Mouse (Mus musculus): ENCODE measurements around the gene Mmrn2. TPM values are rescaled to one million over a fixed set of nuclear protein-coding genes. Genes with fewer than 3 reads are reported as not detected.
"Not testable (repeated sequence)": the region's sequence is repeated elsewhere in the genome, so short reads cannot be mapped to it uniquely, and the experiment has no call there.

The Mmrn2 gene
- total and polyA plus RNA-seq, 2 experiments from 2014 or later, result 2.6 to 8.1 TPM

- no peaks in the 10 kb centered on the region for H3K9me3 ChIP-seq (ENCODE audit: low read length)
- WGBS, result 95% methylated on average over 6 of the region's 6 CpGs
- no peak overlapping the region for H3K27ac ChIP-seq
- 0 out of 2 replicates have a peak, but pooled peaks cover 3% of the 10 kb centered on the region for H3K36me3 ChIP-seq (ENCODE audit: insufficient read depth, low read length)
- no peaks in the 10 kb centered on the region for H3K4me1 ChIP-seq (ENCODE audit: insufficient read depth, low read length)
- H3K27me3 ChIP-seq (ENCODE audit: insufficient read depth, low read length), result no peaks in the 10 kb centered on the region
- H3K4me2 ChIP-seq (ENCODE audit: low read depth, low read length), result no peak overlapping the region
- DNase-seq (ENCODE audit: low spot score) (no peak), ATAC-seq (no peak)
- no peak overlapping the region for H3K4me3 ChIP-seq (ENCODE audit: low read length)
- no peak overlapping the region for H3K9ac ChIP-seq (replicated peaks; ENCODE audit: low read length)
- TF ChIP-seq CTCF (IDR thresholded peaks at IDR 0.05; ENCODE audit: low read depth), result no peak
Measured at GRCm38 (mm10) chr14:34399301-34399700, 24.0 kb downstream of the Mmrn2 start.

GRCm38 (mm10) chr14:34400021-34400420, 24.8 kb downstream of the Mmrn2 start:
- no peak overlapping the region for H3K4me3 ChIP-seq (ENCODE audit: low read length)
- H3K9me3 ChIP-seq (ENCODE audit: low read length), result no peaks in the 10 kb centered on the region
- H3K36me3 ChIP-seq (ENCODE audit: insufficient read depth, low read length), result 0 out of 2 replicates have a peak, but pooled peaks cover 3% of the 10 kb centered on the region
- 89% methylated on average over 3 of the region's 3 CpGs for WGBS
- no peak for TF ChIP-seq CTCF (IDR thresholded peaks at IDR 0.05; ENCODE audit: low read depth)
- no peaks in the 10 kb centered on the region for H3K27me3 ChIP-seq (ENCODE audit: insufficient read depth, low read length)
- no peak overlapping the region for H3K27ac ChIP-seq
- H3K4me2 ChIP-seq (ENCODE audit: low read depth, low read length), result no peak overlapping the region
- DNase-seq (ENCODE audit: low spot score) (no peak), ATAC-seq (no peak)
- no peaks in the 10 kb centered on the region for H3K4me1 ChIP-seq (ENCODE audit: insufficient read depth, low read length)
- no peak overlapping the region for H3K9ac ChIP-seq (replicated peaks; ENCODE audit: low read length)

- Histone ChIP-seq H3K36me3 (ENCODE audit: insufficient read depth, low read length) (0 out of 2 replicates have a peak, but pooled peaks cover 3% of the 10 kb centered on the region), H3K4me3 (ENCODE audit: low read length) (no peak overlapping the region), H3K27ac (no peak overlapping the region), H3K4me1 (ENCODE audit: insufficient read depth, low read length) (no peaks in the 10 kb centered on the region), H3K9me3 (ENCODE audit: low read length) (no peaks in the 10 kb centered on the region), H3K9ac (replicated peaks; ENCODE audit: low read length) (no peak overlapping the region), H3K4me2 (ENCODE audit: low read depth, low read length) (no peak overlapping the region), H3K27me3 (ENCODE audit: insufficient read depth, low read length) (no peaks in the 10 kb centered on the region)
- ATAC-seq, result no peak
- 51% methylated on average over 6 of the region's 6 CpGs for WGBS
- peak; percentile 92 for TF ChIP-seq CTCF (IDR thresholded peaks at IDR 0.05; ENCODE audit: low read depth)
- peak; percentile 74 for DNase-seq (ENCODE audit: low spot score)
Measured at GRCm38 (mm10) chr14:34401135-34401534, 25.9 kb downstream of the Mmrn2 start.

GRCm38 (mm10) chr14:34402871-34403270, 27.6 kb downstream of the Mmrn2 start:
- no peak overlapping the region for H3K4me3 ChIP-seq (ENCODE audit: low read length)
- no peak for TF ChIP-seq CTCF (IDR thresholded peaks at IDR 0.05; ENCODE audit: low read depth)
- H3K9ac ChIP-seq (replicated peaks; ENCODE audit: low read length), result no peak overlapping the region
- no peak overlapping the region for H3K4me2 ChIP-seq (ENCODE audit: low read depth, low read length)
- no peaks in the 10 kb centered on the region for H3K4me1 ChIP-seq (ENCODE audit: insufficient read depth, low read length)
- no peaks in the 10 kb centered on the region for H3K9me3 ChIP-seq (ENCODE audit: low read length)
- ATAC-seq (no peak), DNase-seq (ENCODE audit: low spot score) (no peak)
- WGBS, result 74% methylated on average over 8 of the region's 8 CpGs
- 0 out of 2 replicates have a peak, but pooled peaks cover 10% of the 10 kb centered on the region for H3K36me3 ChIP-seq (ENCODE audit: insufficient read depth, low read length)
- no peaks in the 10 kb centered on the region for H3K27me3 ChIP-seq (ENCODE audit: insufficient read depth, low read length)
- no peak overlapping the region for H3K27ac ChIP-seq

- H3K9ac ChIP-seq (replicated peaks; ENCODE audit: low read length), result no peak overlapping the region
- H3K4me2 ChIP-seq (ENCODE audit: low read depth, low read length), result no peak overlapping the region
- no peaks in the 10 kb centered on the region for H3K9me3 ChIP-seq (ENCODE audit: low read length)
- H3K36me3 ChIP-seq (ENCODE audit: insufficient read depth, low read length), result 0 out of 2 replicates have a peak, but pooled peaks cover 10% of the 10 kb centered on the region
- no peak for DNase-seq (ENCODE audit: low spot score)
- no peaks in the 10 kb centered on the region for H3K27me3 ChIP-seq (ENCODE audit: insufficient read depth, low read length)
- no peak overlapping the region for H3K4me3 ChIP-seq (ENCODE audit: low read length)
- H3K4me1 ChIP-seq (ENCODE audit: insufficient read depth, low read length), result no peaks in the 10 kb centered on the region
- 97% methylated on average over 7 of the region's 7 CpGs for WGBS
- no peak overlapping the region for H3K27ac ChIP-seq
- no peak for ATAC-seq
- TF ChIP-seq CTCF (IDR thresholded peaks at IDR 0.05; ENCODE audit: low read depth), result no peak
Measured at GRCm38 (mm10) chr14:34403424-34403823, 28.2 kb downstream of the Mmrn2 start.

GRCm38 (mm10) chr14:34410716-34411115, 35.5 kb downstream of the Mmrn2 start:
- peaks cover 25% of the 10 kb centered on the region; the same call in 1 of the 2 replicates for H3K36me3 ChIP-seq (ENCODE audit: insufficient read depth, low read length)
- no peak overlapping the region for H3K4me2 ChIP-seq (ENCODE audit: low read depth, low read length)

GRCm38 (mm10) chr14:34412164-34412896, 37.1 kb downstream of the Mmrn2 start:
- DNase-seq (ENCODE audit: low spot score) (no peak), ATAC-seq (no peak)
- H3K36me3 ChIP-seq (ENCODE audit: insufficient read depth, low read length), result peaks cover 23% of the 10 kb centered on the region; the same call in 1 of the 2 replicates
- no peaks in the 10 kb centered on the region for H3K9me3 ChIP-seq (ENCODE audit: low read length)
- H3K9ac ChIP-seq (replicated peaks; ENCODE audit: low read length), result no peak overlapping the region
- H3K27ac ChIP-seq, result no peak overlapping the region
- H3K27me3 ChIP-seq (ENCODE audit: insufficient read depth, low read length), result no peaks in the 10 kb centered on the region
- no peak overlapping the region for H3K4me3 ChIP-seq (ENCODE audit: low read length)
- H3K4me1 ChIP-seq (ENCODE audit: insufficient read depth, low read length), result no peaks in the 10 kb centered on the region
- WGBS, result 87% methylated on average over 7 of the region's 7 CpGs
- no peak for TF ChIP-seq CTCF (IDR thresholded peaks at IDR 0.05; ENCODE audit: low read depth)
- H3K4me2 ChIP-seq (ENCODE audit: low read depth, low read length), result no peak overlapping the region

More at GRCm38 (mm10) chr14:34410716-34411115, 35.5 kb downstream of the Mmrn2 start:
- no peak for ATAC-seq
- TF ChIP-seq CTCF (IDR thresholded peaks at IDR 0.05; ENCODE audit: low read depth), result no peak
- Histone ChIP-seq H3K27me3 (ENCODE audit: insufficient read depth, low read length) (no peaks in the 10 kb centered on the region), H3K9me3 (ENCODE audit: low read length) (no peaks in the 10 kb centered on the region), H3K4me3 (ENCODE audit: low read length) (no peak overlapping the region), H3K27ac (no peak overlapping the region), H3K9ac (replicated peaks; ENCODE audit: low read length) (no peak overlapping the region), H3K4me1 (ENCODE audit: insufficient read depth, low read length) (no peaks in the 10 kb centered on the region)
- WGBS, result 90% methylated on average over 6 of the region's 6 CpGs
- DNase-seq (ENCODE audit: low spot score), result no peak

GRCm38 (mm10) chr14:34416946-34417345, 41.7 kb downstream of the Mmrn2 start:
- H3K4me3 ChIP-seq (ENCODE audit: low read length); H3K4me1 ChIP-seq (ENCODE audit: insufficient read depth, low read length); H3K4me2 ChIP-seq (ENCODE audit: low read depth, low read length); DNase-seq (ENCODE audit: low spot score); H3K9me3 ChIP-seq (ENCODE audit: low read length); H3K27ac ChIP-seq; H3K9ac ChIP-seq (replicated peaks; ENCODE audit: low read length); H3K27me3 ChIP-seq (ENCODE audit: insufficient read depth, low read length); ATAC-seq: not testable (repeated sequence)
- peaks cover 15% of the 10 kb centered on the region; the same call in 1 of the 2 replicates for H3K36me3 ChIP-seq (ENCODE audit: insufficient read depth, low read length)
- 97% methylated on average over 4 of the region's 4 CpGs for WGBS
